Mouse (Mus musculus): ENCODE results near the gene Dnaja1. TPM values are rescaled to one million over a fixed set of nuclear protein-coding genes. Genes with fewer than 3 reads are reported as not detected.
A peak's percentile ranks its signal among the peaks of the same experiment; 100 is the strongest.

Gene Dnaja1
- polyA plus RNA-seq, 1 experiment from 2014 or later: 518 TPM

- under 1% methylated on average over 40 of the region's 40 CpGs for WGBS
- H3K4me1 ChIP-seq: 0 out of 2 replicates have a peak, but pooled peaks cover 4% of the 10 kb centered on the region
- peaks cover 22% of the 10 kb centered on the region for H3K36me3 ChIP-seq
- no peaks in the 10 kb centered on the region for H3K9me3 ChIP-seq
- H3K9ac ChIP-seq: peak within 1 kb of the TSS; percentile 89
- H3K4me3 ChIP-seq: peak within 1 kb of the TSS; percentile 99
- ATAC-seq (ENCODE audit: insufficient number of reproducible peaks, insufficient read depth, low FRiP score, low TSS enrichment): peak; percentile 98
- H3K27ac ChIP-seq: 0 out of 2 replicates have a peak within 1 kb of the TSS, but pooled peaks have one; percentile 65
- H3K27me3 ChIP-seq: no peaks in the 10 kb centered on the region
- H3K4me2 ChIP-seq (replicated peaks): peak within 1 kb of the TSS; percentile 67
These were observed 36.0 kb downstream of the Dnaja1 start, which contains the start of gene Smu1 for GRCm38 (mm10) chr4:40757780-40758420. Gene Smu1 (minus strand): TSS chr4:40757923.

GRCm38 (mm10) chr4:40759876-40760275 lies 37.9 kb downstream of the Dnaja1 start:
- no peak overlapping the region for H3K4me2 ChIP-seq (replicated peaks)
- 0 out of 2 replicates have a peak, but pooled peaks cover 4% of the 10 kb centered on the region for H3K4me1 ChIP-seq
- no peak overlapping the region for H3K9ac ChIP-seq
- H3K36me3 ChIP-seq: peaks cover 7% of the 10 kb centered on the region; the same call in 1 of the 2 replicates
- ATAC-seq (ENCODE audit: insufficient number of reproducible peaks, insufficient read depth, low FRiP score, low TSS enrichment): no peak
- WGBS: 50% methylated on average over 5 of the region's 5 CpGs
- no peaks in the 10 kb centered on the region for H3K27me3 ChIP-seq
- no peak overlapping the region for H3K27ac ChIP-seq
- H3K4me3 ChIP-seq: no peak overlapping the region
- no peaks in the 10 kb centered on the region for H3K9me3 ChIP-seq

GRCm38 (mm10) chr4:40774279-40775259 lies 52.6 kb downstream of the Dnaja1 start:
- peak overlapping the region; percentile 12; the same call in 1 of the 2 replicates for H3K9ac ChIP-seq
- no peaks in the 10 kb centered on the region for H3K27me3 ChIP-seq
- no peaks in the 10 kb centered on the region for H3K36me3 ChIP-seq
- peak overlapping the region; percentile 10; the same call in 1 of the 2 replicates for H3K4me3 ChIP-seq
- ATAC-seq (ENCODE audit: insufficient number of reproducible peaks, insufficient read depth, low FRiP score, low TSS enrichment): peak; percentile 44; the same call in 1 of the 2 replicates
- no peaks in the 10 kb centered on the region for H3K9me3 ChIP-seq
- peak overlapping the region; percentile 49 for H3K4me2 ChIP-seq (replicated peaks)
- H3K27ac ChIP-seq: peak overlapping the region; percentile 84
- peaks cover 16% of the 10 kb centered on the region for H3K4me1 ChIP-seq
- WGBS: 10% methylated on average over 12 of the region's 12 CpGs

GRCm38 (mm10) chr4:40776416-40776815 lies 54.5 kb downstream of the Dnaja1 start:
- H3K4me3 ChIP-seq: no peak overlapping the region
- H3K9me3 ChIP-seq: no peaks in the 10 kb centered on the region
- no peaks in the 10 kb centered on the region for H3K27me3 ChIP-seq
- 68% methylated on average over 4 of the region's 4 CpGs for WGBS
- H3K4me1 ChIP-seq: peaks cover 20% of the 10 kb centered on the region
- ATAC-seq (ENCODE audit: insufficient number of reproducible peaks, insufficient read depth, low FRiP score, low TSS enrichment): no peak
- no peaks in the 10 kb centered on the region for H3K36me3 ChIP-seq
- no peak overlapping the region for H3K9ac ChIP-seq
- no peak overlapping the region for H3K27ac ChIP-seq
- H3K4me2 ChIP-seq (replicated peaks): no peak overlapping the region

GRCm38 (mm10) chr4:40777116-40777515 lies 55.2 kb downstream of the Dnaja1 start:
- no peak overlapping the region for H3K27ac ChIP-seq
- WGBS: 22% methylated on average over 2 of the region's 2 CpGs
- peaks cover 27% of the 10 kb centered on the region for H3K4me1 ChIP-seq

GRCm38 (mm10) chr4:40778656-40779055 lies 56.7 kb downstream of the Dnaja1 start:
- Histone ChIP-seq H3K27me3 (no peaks in the 10 kb centered on the region), H3K9ac (no peak overlapping the region), H3K4me1 (peaks cover 26% of the 10 kb centered on the region), H3K27ac (no peak overlapping the region), H3K4me2 (replicated peaks) (no peak overlapping the region), H3K4me3 (no peak overlapping the region), H3K36me3 (no peaks in the 10 kb centered on the region), H3K9me3 (no peaks in the 10 kb centered on the region)
- 85% methylated on average over 6 of the region's 6 CpGs for WGBS
- ATAC-seq (ENCODE audit: insufficient number of reproducible peaks, insufficient read depth, low FRiP score, low TSS enrichment): no peak

More at GRCm38 (mm10) chr4:40777116-40777515, 55.2 kb downstream of the Dnaja1 start:
- H3K9me3 ChIP-seq: no peaks in the 10 kb centered on the region
- no peaks in the 10 kb centered on the region for H3K27me3 ChIP-seq
- ATAC-seq (ENCODE audit: insufficient number of reproducible peaks, insufficient read depth, low FRiP score, low TSS enrichment): no peak
- no peak overlapping the region for H3K9ac ChIP-seq
- no peak overlapping the region for H3K4me3 ChIP-seq
- H3K4me2 ChIP-seq (replicated peaks): no peak overlapping the region
- H3K36me3 ChIP-seq: no peaks in the 10 kb centered on the region

- H3K27me3 ChIP-seq: no peaks in the 10 kb centered on the region
- no peak overlapping the region for H3K4me3 ChIP-seq
- WGBS: 13% methylated on average over 3 of the region's 3 CpGs
- ATAC-seq (ENCODE audit: insufficient number of reproducible peaks, insufficient read depth, low FRiP score, low TSS enrichment): no peak
- H3K4me1 ChIP-seq: peaks cover 14% of the 10 kb centered on the region; the same call in 1 of the 2 replicates
- no peak overlapping the region for H3K4me2 ChIP-seq (replicated peaks)
- no peaks in the 10 kb centered on the region for H3K9me3 ChIP-seq
- no peak overlapping the region for H3K9ac ChIP-seq
- no peaks in the 10 kb centered on the region for H3K36me3 ChIP-seq
- H3K27ac ChIP-seq: no peak overlapping the region
These were observed 59.2 kb downstream of the Dnaja1 start for GRCm38 (mm10) chr4:40781143-40781542.

- no peak overlapping the region for H3K4me3 ChIP-seq
- WGBS: 38% methylated on average over 8 of the region's 8 CpGs
- no peaks in the 10 kb centered on the region for H3K9me3 ChIP-seq
- no peaks in the 10 kb centered on the region for H3K27me3 ChIP-seq
- H3K9ac ChIP-seq: no peak overlapping the region
- H3K27ac ChIP-seq: no peak overlapping the region
- peaks cover 14% of the 10 kb centered on the region; the same call in 1 of the 2 replicates for H3K4me1 ChIP-seq
- H3K4me2 ChIP-seq (replicated peaks): no peak overlapping the region
- H3K36me3 ChIP-seq: no peaks in the 10 kb centered on the region
- ATAC-seq (ENCODE audit: insufficient number of reproducible peaks, insufficient read depth, low FRiP score, low TSS enrichment): no peak
These were observed 60.0 kb downstream of the Dnaja1 start for GRCm38 (mm10) chr4:40781797-40782495.

- Histone ChIP-seq H3K36me3 (no peaks in the 10 kb centered on the region), H3K9ac (no peak overlapping the region), H3K27ac (no peak overlapping the region), H3K9me3 (no peaks in the 10 kb centered on the region), H3K4me2 (replicated peaks) (no peak overlapping the region), H3K4me1 (peaks cover 11% of the 10 kb centered on the region; the same call in 1 of the 2 replicates), H3K4me3 (no peak overlapping the region), H3K27me3 (no peaks in the 10 kb centered on the region)
- ATAC-seq (ENCODE audit: insufficient number of reproducible peaks, insufficient read depth, low FRiP score, low TSS enrichment): no peak
- WGBS: 89% methylated on average over 4 of the region's 4 CpGs
These were observed 61.1 kb downstream of the Dnaja1 start for GRCm38 (mm10) chr4:40783049-40783448.

- ATAC-seq (ENCODE audit: insufficient number of reproducible peaks, insufficient read depth, low FRiP score, low TSS enrichment): no peak
- H3K36me3 ChIP-seq: no peaks in the 10 kb centered on the region
- WGBS: 84% methylated on average over 10 of the region's 10 CpGs
- H3K27me3 ChIP-seq: no peaks in the 10 kb centered on the region
- no peak overlapping the region for H3K4me2 ChIP-seq (replicated peaks)
- H3K27ac ChIP-seq: no peak overlapping the region
- peaks cover 11% of the 10 kb centered on the region; the same call in 1 of the 2 replicates for H3K4me1 ChIP-seq
- H3K9me3 ChIP-seq: no peaks in the 10 kb centered on the region
- H3K9ac ChIP-seq: no peak overlapping the region
- H3K4me3 ChIP-seq: no peak overlapping the region
These were observed 62.7 kb downstream of the Dnaja1 start for GRCm38 (mm10) chr4:40784556-40785169.
